Mouse (Mus musculus) CD4-positive helper T cell, adult 2 months (primary cell): ENCODE measurements around the gene Nudt22.

Experiments
- DNase-seq: peaks from one replicate; pipeline ENCODE4 v3.0.0-alpha.2; 2012; ENCODE audit warnings: low read depth, missing footprints, low spot score

Nudt22 gene

GRCm38 (mm10) chr19:6949951-6950350 is 46.0 kb downstream of the Nudt22 start:
- DNase-seq, result no peak

- DNase-seq, result no peak
Measured at GRCm38 (mm10) chr19:6949532-6949931, 46.4 kb downstream of the Nudt22 start.

GRCm38 (mm10) chr19:6948186-6948585 is 47.7 kb downstream of the Nudt22 start:
- DNase-seq, result no peak

GRCm38 (mm10) chr19:6947742-6948141 is 48.2 kb downstream of the Nudt22 start:
- no peak for DNase-seq

- DNase-seq, result no peak
Measured at GRCm38 (mm10) chr19:6943709-6944108, 52.2 kb downstream of the Nudt22 start.
